Mouse (Mus musculus) liver, embryonic 16.5 days (tissue): ENCODE measurements around the gene Zscan4-ps1. TPM values are rescaled to one million over a fixed set of nuclear protein-coding genes. Genes with fewer than 3 reads are reported as not detected.
"Not testable (repeated sequence)": the region's sequence is repeated elsewhere in the genome, so short reads cannot be mapped to it uniquely, and the experiment has no call there.

Source experiments
- ATAC-seq: fragments of 200-750 bp; cut with Nextera tagmentation; 2 replicates; pipeline ENCODE4 v1.8.0; 2017; ENCODE audit warnings: low read depth, mild to moderate bottlenecking, moderate number of reproducible peaks, moderate library complexity
- H3K27ac ChIP-seq: fragments of 300-500 bp; sonication (generic); 2 replicates; pipeline ENCODE4 v1.5.1; 2014; ENCODE audit warnings: mild to moderate bottlenecking, low read length
- H3K27me3 ChIP-seq: fragments of 300-500 bp; sonication (generic); 2 replicates; pipeline ENCODE4 v1.6.1; 2014; ENCODE audit warnings: low read depth, low read length, mixed read lengths; ENCODE audit not compliant: control insufficient read depth, insufficient read depth
- H3K36me3 ChIP-seq: fragments of 300-500 bp; sonication (generic); 2 replicates; pipeline ENCODE4 v1.6.1; 2014; ENCODE audit warnings: mild to moderate bottlenecking; ENCODE audit not compliant: control insufficient read depth, insufficient read depth
- H3K4me1 ChIP-seq: fragments of 300-500 bp; sonication (generic); 2 replicates; pipeline ENCODE4 v1.6.1; 2014; ENCODE audit warnings: low read depth, low read length, mixed read lengths; ENCODE audit not compliant: control insufficient read depth
- H3K4me2 ChIP-seq: fragments of 300-500 bp; sonication (generic); 2 replicates; pipeline ENCODE4 v1.6.1; 2014; ENCODE audit warnings: low read depth, low read length, mixed read lengths
- H3K4me3 ChIP-seq: fragments of 300-500 bp; sonication (generic); 2 replicates; pipeline ENCODE4 v1.5.1; 2014; ENCODE audit warnings: low read depth, mild to moderate bottlenecking, low read length
- H3K9ac ChIP-seq: fragments of 300-500 bp; sonication (generic); 2 replicates; pipeline ENCODE4 v1.6.1; 2014; ENCODE audit warnings: low read depth, low read length
- H3K9me3 ChIP-seq: fragments of 300-500 bp; sonication (generic); replicated peaks from 2 replicates; pipeline ENCODE4 v1.6.1; 2016; ENCODE audit warnings: low read length; ENCODE audit not compliant: control insufficient read depth
- WGBS: fragments of 180-500 bp; shearing (Covaris S2); extraction: QIAGEN DNeasy Blood & Tissue Kit; methylation state at CpG from one replicate; pipeline ENCODE4 v1.1.7; 2014; ENCODE audit not compliant: insufficient replicate concordance; 5-methylcytosine and 5-hydroxymethylcytosine counted together
- polyA plus RNA-seq: library from polyadenylated mRNA; unstranded; fragments of >200 nt; fragmentation: Nextera tagmentation; extraction: Ambion mirVana; gene quantifications from 2 replicates; pipeline ENCODE4 v1.2.1, GENCODE M21; 2015

Gene Zscan4-ps1
- polyA plus RNA-seq, result not detected in 2 replicates

- H3K27ac ChIP-seq, H3K4me1 ChIP-seq, ATAC-seq, H3K36me3 ChIP-seq, H3K27me3 ChIP-seq, H3K9me3 ChIP-seq, H3K4me3 ChIP-seq, H3K9ac ChIP-seq, H3K4me2 ChIP-seq: not testable (repeated sequence)
- WGBS, result 67% methylated on average over 2 of the region's 2 CpGs
These were observed at the start of gene Zscan4-ps1 for GRCm38 (mm10) chr7:11069591-11069990. TSS of gene Zscan4-ps1 (minus strand) at chr7:11069691.

Other genes starting within 250 kb of the Zscan4-ps1 start
- gene Zscan4b, start 164.6 kb downstream of the Zscan4-ps1 start, polyA plus RNA-seq, result not detected in 2 replicates
- gene Zscan4c, start 63.9 kb downstream of the Zscan4-ps1 start, polyA plus RNA-seq, result not detected in 2 replicates
- gene Zscan4d, start 96.5 kb upstream of the Zscan4-ps1 start, polyA plus RNA-seq, result not detected in 2 replicates
- not detected in 2 replicates for gene Zscan4e, start 241.0 kb upstream of the Zscan4-ps1 start, polyA plus RNA-seq